Mouse (Mus musculus) MEL (cell line): ENCODE measurements around the gene Kif26b.

Experiments used
- BHLHE40 ChIP-seq: IDR thresholded peaks from 2 replicates; pipeline ENCODE4 v1.6.1; 2012; ENCODE audit warnings: low read depth, mild to moderate bottlenecking, inconsistent platforms, low read length, improper control_type of control experiment, borderline replicate concordance
- CTCF ChIP-seq, 3 experiments: IDR thresholded peaks in 2 of 3; conservative IDR thresholded peaks in 1 of 3; 2 replicates each; pipeline ENCODE4 v1.5.1; 2011 to 2012; ENCODE audit warnings: low read length in 3 of 3, low read depth in 2 of 3, mild to moderate bottlenecking in 2 of 3, improper control_type of control experiment in 1 of 3, inconsistent platforms in 1 of 3, mixed read lengths in 1 of 3, moderate library complexity in 1 of 3; ENCODE audit not compliant: control insufficient read depth in 1 of 3, insufficient read depth in 1 of 3, poor library complexity in 1 of 3, severe bottlenecking in 1 of 3
- ELF1 ChIP-seq: IDR thresholded peaks from 2 replicates; pipeline ENCODE4 v1.6.1; 2014; ENCODE audit warnings: low read depth, mild to moderate bottlenecking, inconsistent platforms, low read length, improper control_type of control experiment, moderate library complexity
- GABPA ChIP-seq: IDR thresholded peaks from 2 replicates; pipeline ENCODE4 v1.6.1; 2012; ENCODE audit warnings: low read depth, mild to moderate bottlenecking, inconsistent platforms, low read length, improper control_type of control experiment, moderate library complexity
- JUND ChIP-seq: IDR thresholded peaks from 2 replicates; pipeline ENCODE4 v1.6.1; 2011; ENCODE audit warnings: low read depth, mild to moderate bottlenecking, improper control_type of control experiment, low read length
- POLR2A ChIP-seq, 2 experiments: IDR thresholded peaks; 2 replicates each; pipeline ENCODE4 v1.6.1; 2011 to 2012; ENCODE audit warnings: low read length in 2 of 2, mild to moderate bottlenecking in 2 of 2, control low read depth in 1 of 2, improper control_type of control experiment in 1 of 2, low read depth in 1 of 2, moderate library complexity in 1 of 2; ENCODE audit not compliant: control insufficient read depth in 1 of 2, insufficient read depth in 1 of 2, poor library complexity in 1 of 2
- SMC3 ChIP-seq: IDR thresholded peaks from 2 replicates; pipeline ENCODE4 v1.6.1; 2011; ENCODE audit warnings: low read depth, low read length, improper control_type of control experiment
- TCF12 ChIP-seq: IDR thresholded peaks from 2 replicates; pipeline ENCODE4 v1.6.1; 2014; ENCODE audit warnings: low read depth, mild to moderate bottlenecking, inconsistent platforms, low read length, improper control_type of control experiment, moderate library complexity

DNA sequence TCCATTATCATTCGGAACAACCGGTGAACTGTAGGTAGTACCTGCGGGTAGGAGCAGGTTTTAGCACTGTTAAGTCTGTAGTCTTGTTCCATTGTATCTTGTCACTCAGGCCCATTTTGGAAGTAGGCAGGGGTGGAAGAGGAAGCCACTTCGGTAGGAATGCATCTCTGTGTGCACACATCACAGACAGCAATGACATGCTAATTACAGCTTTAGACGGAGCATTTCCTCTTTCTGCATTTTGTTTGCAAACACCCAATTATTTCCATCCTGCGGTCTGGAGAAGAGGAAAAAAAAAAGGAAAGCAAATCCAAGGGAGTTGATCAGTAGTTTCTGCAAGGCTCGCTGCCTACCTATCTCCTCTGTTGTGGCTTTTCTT is 219.3 kb downstream of the Kif26b start:
- TF ChIP-seq CTCF (IDR thresholded peaks at IDR 0.05 in 2 of 3, conservative IDR thresholded peaks at IDR 0.05 in 1 of 3; ENCODE audit: control insufficient read depth in 1 of 3, insufficient read depth in 1 of 3, low read depth in 2 of 3, low read length in 3 of 3, poor library complexity in 1 of 3, severe bottlenecking in 1 of 3) (no peak), BHLHE40 (no peak), TCF12 (no peak), GABPA (no peak), JUND (no peak), SMC3 (no peak), POLR2A (IDR thresholded peaks at IDR 0.05; ENCODE audit: control insufficient read depth in 1 of 2, insufficient read depth in 1 of 2, low read depth in 1 of 2, low read length in 2 of 2, poor library complexity in 1 of 2) (no peak), ELF1 (no peak)
